Mouse (Mus musculus): ENCODE results near the gene Kif11. TPM values are rescaled to one million over a fixed set of nuclear protein-coding genes. Genes with fewer than 3 reads are reported as not detected.

The Kif11 gene
- polyA plus RNA-seq, 1 experiment from 2014 or later, result 74.7 TPM

GRCm38 (mm10) chr19:37455961-37456360 is 79.8 kb downstream of the Kif11 start:
- H3K27ac ChIP-seq, result no peak overlapping the region
- no peaks in the 10 kb centered on the region for H3K27me3 ChIP-seq
- H3K9ac ChIP-seq, result no peak overlapping the region
- H3K4me2 ChIP-seq (replicated peaks), result no peak overlapping the region
- no peak overlapping the region for H3K4me3 ChIP-seq
- 92% methylated on average over 1 of the region's 1 CpGs for WGBS
- H3K9me3 ChIP-seq, result 0 out of 2 replicates have a peak, but pooled peaks cover 4% of the 10 kb centered on the region
- no peaks in the 10 kb centered on the region for H3K4me1 ChIP-seq
- no peak for ATAC-seq (ENCODE audit: insufficient number of reproducible peaks, insufficient read depth, low FRiP score, low TSS enrichment)
- no peaks in the 10 kb centered on the region for H3K36me3 ChIP-seq

GRCm38 (mm10) chr19:37458013-37458412 is 81.8 kb downstream of the Kif11 start:
- no peak overlapping the region for H3K9ac ChIP-seq
- H3K27me3 ChIP-seq, result no peaks in the 10 kb centered on the region
- H3K36me3 ChIP-seq, result no peaks in the 10 kb centered on the region
- ATAC-seq (ENCODE audit: insufficient number of reproducible peaks, insufficient read depth, low FRiP score, low TSS enrichment), result no peak
- WGBS, result 87% methylated on average over 6 of the region's 6 CpGs
- no peak overlapping the region for H3K4me2 ChIP-seq (replicated peaks)
- H3K4me1 ChIP-seq, result no peaks in the 10 kb centered on the region
- H3K9me3 ChIP-seq, result 0 out of 2 replicates have a peak, but pooled peaks cover 4% of the 10 kb centered on the region
- no peak overlapping the region for H3K4me3 ChIP-seq
- no peak overlapping the region for H3K27ac ChIP-seq

- ATAC-seq (ENCODE audit: insufficient number of reproducible peaks, insufficient read depth, low FRiP score, low TSS enrichment), result no peak
- H3K9me3 ChIP-seq, result no peaks in the 10 kb centered on the region
- H3K4me3 ChIP-seq, result no peak overlapping the region
- H3K9ac ChIP-seq, result no peak overlapping the region
- no peak overlapping the region for H3K4me2 ChIP-seq (replicated peaks)
- no peaks in the 10 kb centered on the region for H3K4me1 ChIP-seq
- WGBS, result 85% methylated on average over 3 of the region's 3 CpGs
- no peaks in the 10 kb centered on the region for H3K27me3 ChIP-seq
- no peaks in the 10 kb centered on the region for H3K36me3 ChIP-seq
- H3K27ac ChIP-seq, result no peak overlapping the region
These were observed 90.2 kb downstream of the Kif11 start for GRCm38 (mm10) chr19:37466403-37466802.

GRCm38 (mm10) chr19:37466978-37467377 is 90.8 kb downstream of the Kif11 start:
- Histone ChIP-seq H3K27me3 (no peaks in the 10 kb centered on the region), H3K36me3 (no peaks in the 10 kb centered on the region), H3K4me3 (no peak overlapping the region), H3K4me2 (replicated peaks) (no peak overlapping the region), H3K9me3 (no peaks in the 10 kb centered on the region), H3K27ac (no peak overlapping the region), H3K4me1 (no peaks in the 10 kb centered on the region), H3K9ac (no peak overlapping the region)
- 87% methylated on average over 5 of the region's 5 CpGs for WGBS
- ATAC-seq (ENCODE audit: insufficient number of reproducible peaks, insufficient read depth, low FRiP score, low TSS enrichment), result no peak

- no peak for ATAC-seq (ENCODE audit: insufficient number of reproducible peaks, insufficient read depth, low FRiP score, low TSS enrichment)
- Histone ChIP-seq H3K27me3 (no peaks in the 10 kb centered on the region), H3K4me3 (no peak overlapping the region), H3K27ac (no peak overlapping the region), H3K36me3 (no peaks in the 10 kb centered on the region), H3K4me1 (no peaks in the 10 kb centered on the region), H3K9me3 (no peaks in the 10 kb centered on the region), H3K9ac (no peak overlapping the region), H3K4me2 (replicated peaks) (no peak overlapping the region)
- WGBS, result 73% methylated on average over 6 of the region's 6 CpGs
These were observed 92.8 kb downstream of the Kif11 start for GRCm38 (mm10) chr19:37468841-37469566.

Other genes starting within 250 kb of the Kif11 start
- gene March5, start 168.9 kb upstream of the Kif11 start, polyA plus RNA-seq (2016; fragmentation: Nextera tagmentation; extraction: Ambion mirVana), result 143 and 144 TPM in 2 replicates
- gene Cpeb3, start 167.8 kb upstream of the Kif11 start, polyA plus RNA-seq (2016; fragmentation: Nextera tagmentation; extraction: Ambion mirVana), result 1.0 and 1.3 TPM in 2 replicates
- gene Ide, start 38.6 kb upstream of the Kif11 start, polyA plus RNA-seq (2016; fragmentation: Nextera tagmentation; extraction: Ambion mirVana), result 31.5 and 34.3 TPM in 2 replicates
- 7.8 and 8.7 TPM in 2 replicates for gene Hhex, start 58.4 kb downstream of the Kif11 start, polyA plus RNA-seq (2016; fragmentation: Nextera tagmentation; extraction: Ambion mirVana)
- 7.4 and 7.7 TPM in 2 replicates for gene Exoc6, start 174.0 kb downstream of the Kif11 start, polyA plus RNA-seq (2016; fragmentation: Nextera tagmentation; extraction: Ambion mirVana)